Mouse (Mus musculus) small intestine, adult 2 months (tissue): ENCODE results near the gene Rdx. TPM values are rescaled to one million over a fixed set of nuclear protein-coding genes. Genes with fewer than 3 reads are reported as not detected.
"Not testable (repeated sequence)": the region's sequence is repeated elsewhere in the genome, so short reads cannot be mapped to it uniquely, and the experiment has no call there.

Experiments used
- H3K27ac ChIP-seq: fragments of 200-500 bp; 2 replicates; pipeline ENCODE4 v1.5.1; 2012; ENCODE audit warnings: low read depth, low read length, control low read depth, inconsistent platforms; ENCODE audit not compliant: insufficient read depth
- H3K27me3 ChIP-seq: fragments of 200-500 bp; 2 replicates; pipeline ENCODE4 v1.6.1; 2012; ENCODE audit warnings: mild to moderate bottlenecking, moderate library complexity, low read length, inconsistent platforms; ENCODE audit not compliant: control insufficient read depth, insufficient read depth
- H3K36me3 ChIP-seq: fragments of 200-500 bp; 2 replicates; pipeline ENCODE4 v1.6.1; 2012; ENCODE audit warnings: mild to moderate bottlenecking, low read length, control low read depth, inconsistent platforms; ENCODE audit not compliant: control insufficient read depth, insufficient read depth
- H3K4me1 ChIP-seq: fragments of 200-500 bp; 2 replicates; pipeline ENCODE4 v1.6.1; 2012; ENCODE audit warnings: low read length, inconsistent platforms, mixed read lengths; ENCODE audit not compliant: control insufficient read depth, insufficient read depth, insufficient read length
- H3K4me3 ChIP-seq: fragments of 200-500 bp; 2 replicates; pipeline ENCODE4 v1.5.1; 2012; ENCODE audit warnings: low read depth, mild to moderate bottlenecking, control low read depth, inconsistent platforms, low read length, moderate library complexity
- CTCF ChIP-seq: fragments of 200-500 bp; IDR thresholded peaks from 2 replicates; pipeline ENCODE4 v1.5.1; 2012; ENCODE audit warnings: low read depth, mild to moderate bottlenecking, control low read depth, inconsistent platforms, low read length, moderate library complexity, mixed read lengths; ENCODE audit not compliant: insufficient replicate concordance, insufficient read length; ENCODE audit errors: extremely low read depth
- POLR2A ChIP-seq: fragments of 200-500 bp; IDR thresholded peaks from 2 replicates; pipeline ENCODE4 v1.6.1; 2012; ENCODE audit warnings: low read depth, mild to moderate bottlenecking, control low read depth, inconsistent platforms, low read length, moderate library complexity
- WGBS: fragments of 180-500 bp; shearing (Covaris S2); methylation state at CpG from one replicate; pipeline ENCODE4 v1.1.7; 2018; 5-methylcytosine and 5-hydroxymethylcytosine counted together
- polyA plus RNA-seq: library from polyadenylated mRNA; depleted of rRNA; stranded (reverse); fragments of >200 nt; gene quantifications from 2 replicates; pipeline ENCODE4 v1.2.3, GENCODE M21; 2012

Rdx gene
- polyA plus RNA-seq, 1 experiment, result 1.4 TPM

GRCm38 (mm10) chr9:52055313-52055712 lies 8.3 kb downstream of the Rdx start:
- WGBS, result 77% methylated on average over 3 of the region's 3 CpGs
- TF ChIP-seq POLR2A (no peak), CTCF (no peak)
- Histone ChIP-seq H3K27me3 (peaks cover 9% of the 10 kb centered on the region; the same call in 1 of the 2 replicates), H3K4me3 (no peak overlapping the region), H3K36me3 (no peaks in the 10 kb centered on the region), H3K27ac (no peak overlapping the region), H3K4me1 (no peaks in the 10 kb centered on the region)

- H3K36me3 ChIP-seq, result no peaks in the 10 kb centered on the region
- TF ChIP-seq CTCF (no peak), POLR2A (no peak)
- WGBS, result 56% methylated on average over 2 of the region's 2 CpGs
- peaks cover 7% of the 10 kb centered on the region; the same call in 1 of the 2 replicates for H3K27me3 ChIP-seq
- H3K4me3 ChIP-seq, result no peak overlapping the region
- no peaks in the 10 kb centered on the region for H3K4me1 ChIP-seq
- no peak overlapping the region for H3K27ac ChIP-seq
These were observed 12.8 kb downstream of the Rdx start for GRCm38 (mm10) chr9:52059788-52060187.

GRCm38 (mm10) chr9:52070052-52070451 lies 23.1 kb downstream of the Rdx start:
- Histone ChIP-seq H3K36me3 (no peaks in the 10 kb centered on the region), H3K27me3 (no peaks in the 10 kb centered on the region), H3K27ac (no peak overlapping the region), H3K4me1 (no peaks in the 10 kb centered on the region), H3K4me3 (no peak overlapping the region)
- 88% methylated on average over 2 of the region's 2 CpGs for WGBS
- TF ChIP-seq POLR2A (no peak), CTCF (no peak)

GRCm38 (mm10) chr9:52071352-52071751 lies 24.4 kb downstream of the Rdx start:
- H3K4me1 ChIP-seq, H3K27ac ChIP-seq, H3K27me3 ChIP-seq, H3K4me3 ChIP-seq, H3K36me3 ChIP-seq: not testable (repeated sequence)

- H3K4me1 ChIP-seq, result no peaks in the 10 kb centered on the region
- H3K27me3 ChIP-seq, result no peaks in the 10 kb centered on the region
- no peak for TF ChIP-seq POLR2A
- no peak for TF ChIP-seq CTCF
- H3K36me3 ChIP-seq, result no peaks in the 10 kb centered on the region
- H3K27ac ChIP-seq, result no peak overlapping the region
- no peak overlapping the region for H3K4me3 ChIP-seq
These were observed 25.2 kb downstream of the Rdx start for GRCm38 (mm10) chr9:52072202-52072601.

GRCm38 (mm10) chr9:52076089-52076488 lies 29.1 kb downstream of the Rdx start:
- 86% methylated on average over 2 of the region's 2 CpGs for WGBS
- H3K27ac ChIP-seq, result no peak overlapping the region
- no peaks in the 10 kb centered on the region for H3K4me1 ChIP-seq
- TF ChIP-seq POLR2A (no peak), CTCF (no peak)
- no peak overlapping the region for H3K4me3 ChIP-seq
- no peaks in the 10 kb centered on the region; the same call in 1 of the 2 replicates for H3K27me3 ChIP-seq
- no peaks in the 10 kb centered on the region for H3K36me3 ChIP-seq

GRCm38 (mm10) chr9:52077692-52078091 lies 30.7 kb downstream of the Rdx start:
- Histone ChIP-seq H3K4me1 (no peaks in the 10 kb centered on the region), H3K36me3 (no peaks in the 10 kb centered on the region), H3K4me3 (no peak overlapping the region), H3K27me3 (no peaks in the 10 kb centered on the region; the same call in 1 of the 2 replicates), H3K27ac (no peak overlapping the region)
- 66% methylated on average over 1 of the region's 1 CpGs for WGBS
- no peak for TF ChIP-seq CTCF
- no peak for TF ChIP-seq POLR2A

GRCm38 (mm10) chr9:52081979-52082378 lies 35.0 kb downstream of the Rdx start:
- no peak overlapping the region for H3K4me3 ChIP-seq
- 18% methylated on average over 2 of the region's 2 CpGs for WGBS
- TF ChIP-seq POLR2A, result no peak
- TF ChIP-seq CTCF, result no peak
- H3K4me1 ChIP-seq, result no peaks in the 10 kb centered on the region
- H3K36me3 ChIP-seq, result peaks cover 3% of the 10 kb centered on the region; the same call in 1 of the 2 replicates
- H3K27ac ChIP-seq, result no peak overlapping the region
- H3K27me3 ChIP-seq, result no peaks in the 10 kb centered on the region; the same call in 1 of the 2 replicates
